Mouse (Mus musculus) ES-E14 (cell line): ENCODE results near the gene Melk. TPM values are rescaled to one million over a fixed set of nuclear protein-coding genes. Genes with fewer than 3 reads are reported as not detected.

Experiments used
- DNase-seq: peaks from one replicate; pipeline ENCODE4 v3.0.0-alpha.2; 2013; ENCODE audit warnings: low read depth, low spot score
- H3K27ac ChIP-seq: 2 replicates; pipeline ENCODE4 v1.5.1; 2012; ENCODE audit warnings: low read depth, mild to moderate bottlenecking, low read length, moderate library complexity, mixed read lengths; ENCODE audit not compliant: poor library complexity, insufficient read depth, severe bottlenecking
- H3K36me3 ChIP-seq: 2 replicates; pipeline ENCODE4 v1.6.1; 2012; ENCODE audit warnings: mild to moderate bottlenecking, low read length, moderate library complexity, mixed read lengths; ENCODE audit not compliant: control insufficient read depth, poor library complexity, insufficient read depth, severe bottlenecking
- H3K4me1 ChIP-seq, 2 experiments: fragments of 150-350 bp in 1 of 2; sonication (generic) in 1 of 2; 2 replicates each; pipeline ENCODE4 v1.6.1; 2012; ENCODE audit warnings: low read length in 2 of 2, mild to moderate bottlenecking in 1 of 2, mixed read lengths in 1 of 2; ENCODE audit not compliant: control insufficient read depth in 2 of 2, insufficient read depth in 2 of 2, poor library complexity in 1 of 2
- H3K4me3 ChIP-seq, 2 experiments: fragments of 150-350 bp in 1 of 2; sonication (generic) in 1 of 2; 2 replicates each; pipeline ENCODE4 v1.5.1; 2012; ENCODE audit warnings: low read length in 2 of 2, low read depth in 1 of 2, mild to moderate bottlenecking in 1 of 2, mixed read lengths in 1 of 2; ENCODE audit not compliant: insufficient read depth in 1 of 2, poor library complexity in 1 of 2, severe bottlenecking in 1 of 2
- H3K9ac ChIP-seq: 2 replicates; pipeline ENCODE4 v1.6.1; 2012; ENCODE audit warnings: low read depth, mild to moderate bottlenecking, low read length, mixed read lengths; ENCODE audit not compliant: poor library complexity, insufficient read depth, severe bottlenecking
- H3K9me3 ChIP-seq: fragments of 150-350 bp; sonication (generic); 2 replicates; pipeline ENCODE4 v1.6.1; 2012; ENCODE audit warnings: low read depth, mild to moderate bottlenecking, low read length; ENCODE audit not compliant: control insufficient read depth, insufficient read depth
- CHD2 ChIP-seq: IDR thresholded peaks from 2 replicates; pipeline ENCODE4 v1.6.1; 2014; ENCODE audit warnings: mild to moderate bottlenecking, low read depth, low read length, inconsistent platforms
- HCFC1 ChIP-seq: IDR thresholded peaks from 2 replicates; pipeline ENCODE4 v1.6.1; 2012; ENCODE audit warnings: low read length, inconsistent platforms, borderline replicate concordance; ENCODE audit not compliant: insufficient read depth
- MAFK ChIP-seq: IDR thresholded peaks from 2 replicates; pipeline ENCODE4 v1.6.1; 2014; ENCODE audit warnings: mild to moderate bottlenecking, low read depth, low read length, inconsistent platforms; ENCODE audit not compliant: insufficient read depth
- ZC3H11A ChIP-seq: IDR thresholded peaks from 2 replicates; pipeline ENCODE4 v1.6.1; 2012; ENCODE audit warnings: low read depth, mild to moderate bottlenecking, inconsistent platforms, low read length, borderline replicate concordance
- ZNF384 ChIP-seq: IDR thresholded peaks from 2 replicates; pipeline ENCODE4 v1.6.1; 2012; ENCODE audit warnings: low read depth, low read length, inconsistent platforms
- in situ Hi-C, 2 experiments: fragments of 600-800 bp; cut with MboI; formaldehyde crosslinking; loops; one replicate each; pipeline ENCODE4 v1.15.1; 2025; ENCODE audit warnings: low sequenced_read_pairs in 2 of 2, inconsistent platforms in 1 of 2; ENCODE audit not compliant: unreplicated experiment in 2 of 2
- total RNA-seq: library from RNA; depleted of rRNA; stranded (reverse); fragments of 300-350 nt; gene quantifications from 2 replicates; pipeline ENCODE4 v1.2.3, GENCODE M21; 2012; rRNA removed

The Melk gene
- total RNA-seq: 32.5 and 34.4 TPM in 2 replicates

DNA sequence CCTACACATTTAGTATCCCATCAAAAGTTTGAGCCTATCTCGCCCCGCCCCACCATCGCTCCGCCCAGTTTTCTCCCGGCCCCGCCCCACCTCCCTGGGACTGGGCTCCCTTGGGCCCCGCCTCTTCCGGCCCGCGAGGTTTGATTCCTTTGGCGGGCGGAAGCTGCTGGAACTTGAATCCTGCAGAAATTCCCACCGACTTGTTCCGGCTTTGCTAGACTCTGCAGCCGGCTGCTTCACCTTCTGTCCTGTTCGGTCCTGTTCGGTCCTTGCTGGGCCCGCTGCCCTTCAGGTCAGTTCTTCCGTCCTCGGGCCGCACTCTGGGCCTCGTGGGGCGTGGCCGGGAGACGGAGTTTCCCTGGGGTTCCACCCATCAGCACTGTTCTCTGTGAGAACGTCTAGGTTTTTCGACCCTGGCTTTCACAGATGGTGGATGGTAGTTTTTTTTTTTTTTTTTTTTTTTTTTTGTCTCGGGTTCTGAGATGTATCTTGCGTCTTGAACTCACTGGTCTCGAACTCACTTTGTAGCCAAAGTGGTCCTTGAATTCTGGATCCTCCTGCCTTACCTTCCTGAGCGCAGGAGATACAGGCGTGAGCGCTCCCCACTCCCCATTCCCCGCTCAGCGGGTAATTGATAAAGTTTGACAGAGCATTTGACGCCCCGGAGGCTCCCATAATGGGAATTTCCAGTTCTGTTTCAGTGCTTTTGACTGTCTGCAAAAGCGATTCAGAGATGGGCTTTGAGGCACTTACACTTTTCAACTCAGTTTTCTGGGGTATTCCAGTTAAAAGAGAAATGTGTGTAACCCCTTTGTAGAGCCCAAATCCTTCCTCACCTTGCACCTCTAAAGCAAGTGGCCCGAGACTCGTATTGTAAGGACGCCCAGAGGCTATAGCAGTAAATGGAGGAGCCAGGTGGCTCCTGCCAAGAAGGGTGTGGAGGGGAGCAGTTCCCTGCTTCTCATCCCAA is at the start of gene Melk:
Melk (plus strand) TSS at position 96 of the 970 bp plus-strand sequence.
- no peak for TF ChIP-seq ZC3H11A
- TF ChIP-seq MAFK: no peak
- no peak for TF ChIP-seq CHD2
- TF ChIP-seq HCFC1: peak; percentile 56; the same call in 1 of the 2 replicates
- peak; percentile 89 for TF ChIP-seq ZNF384
- Histone ChIP-seq H3K4me3 (peak within 1 kb of the TSS; percentile 99 to 100), H3K9ac (peak within 1 kb of the TSS; percentile 98), H3K36me3 (peaks cover 5% of the 10 kb centered on the region), H3K27ac (peak within 1 kb of the TSS; percentile 64; the same call in 1 of the 2 replicates), H3K9me3 (no peaks in the 10 kb centered on the region), H3K4me1 (peaks cover 0 to 3% of the 10 kb centered on the region in 2 experiments; a peak in 1 of 4 replicates)
- in situ Hi-C loops: no loop called here
- DNase-seq: peak; percentile 90

DNA sequence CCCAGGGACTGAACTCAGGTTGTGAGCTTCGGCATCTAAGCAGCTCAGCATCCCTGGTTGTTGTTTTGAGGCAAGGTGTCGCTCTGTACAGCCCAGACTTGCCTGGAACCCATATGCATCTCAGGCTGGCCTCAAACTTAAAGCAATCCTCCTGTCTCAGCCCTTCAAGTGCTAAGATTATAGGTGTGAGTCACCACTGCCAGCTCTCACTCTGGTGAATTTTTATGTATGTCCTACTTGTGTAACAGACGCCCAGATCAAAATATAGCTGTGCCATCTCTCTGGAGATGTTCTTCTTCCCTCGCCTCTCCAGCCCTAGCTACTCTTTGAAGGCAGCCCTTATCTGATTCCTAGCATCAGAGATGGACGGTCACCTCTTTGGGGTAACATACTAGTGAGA is 49.2 kb upstream of the Melk start:
- DNase-seq: no peak
- TF ChIP-seq CHD2 (no peak), HCFC1 (no peak), ZNF384 (no peak), MAFK (no peak), ZC3H11A (no peak)
- Histone ChIP-seq H3K9ac (no peak overlapping the region), H3K36me3 (no peaks in the 10 kb centered on the region), H3K4me3 (no peak overlapping the region), H3K27ac (peak overlapping the region; percentile 28), H3K4me1 (peaks cover 11 to 24% of the 10 kb centered on the region in 2 experiments), H3K9me3 (no peaks in the 10 kb centered on the region)
- in situ Hi-C loops: no loop called here

DNA sequence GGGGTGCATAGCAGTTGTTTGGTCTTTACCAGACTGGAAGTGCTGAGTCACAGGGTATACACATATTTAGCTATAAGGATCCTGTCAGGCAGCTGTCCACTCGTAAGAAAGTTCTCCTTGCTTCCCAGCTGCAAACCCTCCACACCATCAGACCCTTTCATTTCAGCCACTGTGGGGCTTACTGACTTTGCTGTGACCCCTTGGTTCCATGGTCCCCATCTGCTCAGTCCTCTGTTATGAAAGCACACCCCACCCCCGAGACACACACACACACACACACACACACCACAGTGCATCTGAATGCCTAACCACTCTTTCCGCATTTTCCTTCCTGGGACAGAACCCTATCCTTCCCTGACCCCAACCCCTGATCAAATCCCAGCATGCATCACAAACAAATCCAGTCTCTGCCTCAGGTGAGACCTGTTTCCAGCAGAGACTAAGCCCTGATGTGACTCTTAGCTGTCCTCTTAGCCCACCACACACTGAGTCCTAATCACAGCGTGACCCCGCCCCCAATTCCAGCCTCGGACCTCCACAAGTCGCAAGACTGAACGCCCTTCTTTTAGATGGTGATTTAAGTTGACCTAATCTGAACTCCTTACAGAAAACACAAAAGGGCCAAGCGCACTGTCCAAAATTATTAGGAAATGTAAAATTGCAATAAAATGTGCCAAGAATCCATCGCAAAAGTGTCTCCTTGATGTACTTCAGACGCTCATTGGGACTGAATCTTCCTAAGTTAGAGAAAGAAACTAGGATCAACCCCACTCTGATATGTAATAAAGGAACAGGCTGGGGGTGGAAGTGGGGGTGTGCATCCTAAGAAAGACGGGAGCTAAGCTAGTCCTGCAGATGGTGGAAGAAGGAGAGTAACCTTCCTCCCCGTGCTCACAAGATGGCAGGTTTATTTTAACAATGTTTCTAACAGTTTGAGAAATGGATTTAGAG is 48.4 kb upstream of the Melk start:
- DNase-seq: no peak
- peaks cover 9 to 24% of the 10 kb centered on the region in 2 experiments for H3K4me1 ChIP-seq
- TF ChIP-seq MAFK (0 out of 2 replicates have a peak, but pooled peaks have one; percentile 37), CHD2 (no peak)
- H3K9ac ChIP-seq: no peak overlapping the region
- H3K4me3 ChIP-seq: peak overlapping the region in 1 of 2 experiments; percentile 41; a peak in 1 of 4 replicates
- in situ Hi-C loops: no loop called here
- no peaks in the 10 kb centered on the region for H3K36me3 ChIP-seq
- no peaks in the 10 kb centered on the region for H3K9me3 ChIP-seq
- no peak overlapping the region; the same call in 1 of the 2 replicates for H3K27ac ChIP-seq

DNA sequence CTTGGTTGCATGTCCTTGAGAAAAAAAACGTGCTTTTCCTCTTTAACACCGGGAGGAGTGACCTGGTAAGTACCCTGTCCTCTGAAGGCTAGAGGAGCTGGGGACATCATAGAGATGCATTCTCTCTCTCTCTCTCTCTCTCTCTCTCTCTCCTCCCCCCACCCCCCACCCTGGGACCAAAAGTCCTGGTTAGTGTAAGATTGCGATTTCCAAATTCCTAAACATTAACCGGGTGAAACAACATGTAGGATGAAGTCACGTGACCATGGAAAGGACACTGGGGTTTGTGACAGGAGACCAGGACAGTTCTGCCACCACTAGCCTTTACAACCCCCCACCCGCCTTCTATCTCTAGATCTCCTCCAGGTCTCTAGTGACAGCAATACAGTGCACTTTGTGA is 47.5 kb upstream of the Melk start:
- Histone ChIP-seq H3K4me3 (peak overlapping the region in 1 of 2 experiments; percentile 11; a peak in 2 of 4 replicates), H3K36me3 (no peaks in the 10 kb centered on the region), H3K9me3 (no peaks in the 10 kb centered on the region), H3K27ac (peak overlapping the region; percentile 8; the same call in 1 of the 2 replicates), H3K4me1 (peaks cover 8 to 21% of the 10 kb centered on the region in 2 experiments), H3K9ac (no peak overlapping the region)
- in situ Hi-C loops: no loop called here
- TF ChIP-seq ZNF384 (no peak), ZC3H11A (no peak), MAFK (no peak), HCFC1 (no peak), CHD2 (no peak)
- DNase-seq: no peak
